Mouse (Mus musculus): Measurements from ENCODE around the gene Rab3b.

DNA sequence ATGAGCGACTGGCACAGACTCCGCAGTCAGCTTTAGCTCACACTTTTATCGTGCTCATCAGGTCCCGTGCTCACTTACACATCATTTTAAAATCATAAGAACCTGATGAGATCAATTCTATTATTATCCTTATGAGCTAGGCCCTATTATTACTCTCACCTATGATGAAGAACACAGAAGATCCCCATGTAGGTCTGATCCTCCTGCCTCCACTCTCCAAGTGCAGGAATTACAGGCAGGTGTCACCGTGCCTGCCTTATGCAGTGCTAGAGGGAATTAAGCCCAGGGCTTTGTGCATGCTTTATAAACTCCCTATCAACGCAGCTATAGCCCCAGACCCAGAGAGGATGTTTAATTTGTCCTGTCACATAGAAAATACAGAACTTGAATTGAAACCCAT, 84.2 kb downstream of the Rab3b start:
- no peak for TF ChIP-seq CTCF (IDR thresholded peaks at IDR 0.05; ENCODE audit: borderline replicate concordance, control insufficient read depth, extremely low read depth, insufficient read depth, low read length, poor library complexity)
- TF ChIP-seq POLR2A (IDR thresholded peaks at IDR 0.05; ENCODE audit: control insufficient read depth, extremely low read depth, insufficient read depth, low read length, poor library complexity), result no peak

Data from thymus, adult 2 months (tissue).